Mouse (Mus musculus) right cerebral cortex, adult 2 months (tissue): ENCODE results near the gene Tap1.
"Not testable (repeated sequence)": the region's sequence is repeated elsewhere in the genome, so short reads cannot be mapped to it uniquely, and the experiment has no call there.

Source experiments
- DNase-seq, 2 experiments: peaks; one replicate each; pipeline ENCODE4 v3.0.0; 2021 to 2022; ENCODE audit warnings: low spot score in 2 of 2

Gene Tap1

DNA sequence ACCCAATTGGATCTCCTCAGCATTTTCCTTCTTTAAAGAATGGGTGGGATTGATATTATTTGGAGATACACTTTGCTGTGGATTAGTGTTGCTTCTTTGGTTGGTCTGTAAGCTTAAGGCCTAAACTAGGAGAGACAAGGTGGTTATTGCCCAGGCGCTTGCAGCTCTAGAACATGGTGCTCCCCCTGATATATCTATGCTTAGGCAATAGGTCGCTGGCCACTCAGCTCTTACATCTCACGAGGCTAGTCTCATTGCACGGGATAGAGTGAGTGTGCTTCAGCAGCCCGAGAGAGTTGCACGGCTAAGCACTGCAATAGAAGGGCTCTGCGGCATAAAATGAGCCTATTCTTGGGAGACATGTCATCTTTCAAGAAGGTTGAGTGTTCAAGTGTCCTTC, 44.7 kb downstream of the Tap1 start:
- DNase-seq = not testable (repeated sequence)

GRCm38 (mm10) chr17:34234926-34235325, 47.6 kb downstream of the Tap1 start:
- peak; percentile 78 for DNase-seq

- DNase-seq = no peak
Observed at GRCm38 (mm10) chr17:34236691-34237090, 49.3 kb downstream of the Tap1 start.

GRCm38 (mm10) chr17:34237741-34238140, 50.4 kb downstream of the Tap1 start:
- DNase-seq = no peak

- DNase-seq = peak in 1 of 2 experiments; percentile 50
Observed at GRCm38 (mm10) chr17:34238706-34239105, 51.4 kb downstream of the Tap1 start, which contains the start of gene H2-Ob. H2-Ob (plus strand) TSS chr17:34238903.

- no peak for DNase-seq
Observed at GRCm38 (mm10) chr17:34239601-34240041, 52.3 kb downstream of the Tap1 start.

DNA sequence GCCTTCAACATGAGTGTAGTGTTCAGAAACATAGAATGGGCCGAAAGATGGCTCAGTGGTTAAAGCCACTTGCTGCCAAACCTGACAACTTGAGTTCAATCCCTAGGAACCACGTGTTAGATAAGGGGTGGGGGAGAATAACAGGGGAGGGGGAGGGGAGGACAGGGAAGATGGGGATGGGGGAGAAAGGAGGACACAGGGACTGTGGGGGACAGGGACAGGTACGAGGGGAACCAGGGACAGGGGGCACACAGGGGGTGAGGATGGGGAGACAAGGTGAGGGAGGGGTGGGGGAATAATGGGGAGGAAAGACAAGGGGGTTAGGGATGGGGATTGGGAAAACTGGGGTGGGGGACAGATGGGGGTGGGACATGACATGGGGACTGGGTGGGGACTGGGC, 53.0 kb downstream of the Tap1 start:
- DNase-seq = no peak

DNA sequence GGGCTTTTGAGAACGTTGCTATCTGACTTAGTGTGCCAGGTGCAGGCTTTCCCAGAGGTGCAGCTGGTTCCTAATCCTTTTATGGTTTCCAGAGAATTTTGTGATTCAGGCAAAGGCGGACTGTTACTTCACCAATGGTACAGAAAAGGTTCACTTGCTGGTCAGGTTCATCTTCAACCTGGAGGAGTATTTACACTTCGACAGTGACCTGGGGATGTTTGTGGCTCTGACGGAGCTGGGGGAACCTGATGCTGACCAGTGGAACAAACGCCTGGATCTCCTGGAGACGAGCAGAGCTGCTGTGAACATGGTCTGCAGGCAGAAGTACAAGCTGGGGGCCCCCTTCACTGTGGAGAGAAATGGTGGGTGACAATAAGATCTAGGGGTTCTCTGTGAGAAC, 53.6 kb downstream of the Tap1 start:
- no peak for DNase-seq

GRCm38 (mm10) chr17:34244656-34245055, 57.3 kb downstream of the Tap1 start:
- no peak for DNase-seq
